Mouse (Mus musculus) splenic B cell, adult 2 months (primary cell): ENCODE results near the gene Wasf2.
"Not testable (repeated sequence)": the region's sequence is repeated elsewhere in the genome, so short reads cannot be mapped to it uniquely, and the experiment has no call there.

Source experiments
- DNase-seq: peaks from one replicate; pipeline ENCODE4 v3.0.0-alpha.2; 2011; ENCODE audit warnings: low read depth, low spot score
- H3K27me3 ChIP-seq: 2 replicates; pipeline ENCODE4 v1.6.1; 2012; ENCODE audit warnings: mild to moderate bottlenecking, low read length, moderate library complexity, mixed read lengths; ENCODE audit not compliant: control insufficient read depth, poor library complexity, insufficient read depth, severe bottlenecking
- H3K36me3 ChIP-seq: 2 replicates; pipeline ENCODE4 v1.6.1; 2012; ENCODE audit warnings: mild to moderate bottlenecking, low read length, moderate library complexity, mixed read lengths; ENCODE audit not compliant: control insufficient read depth, poor library complexity, insufficient read depth, severe bottlenecking

Gene Wasf2

GRCm38 (mm10) chr4:133092453-133092901, 37.8 kb upstream of the Wasf2 start:
- DNase-seq, result peak; percentile 80
- Histone ChIP-seq H3K27me3 (no peaks in the 10 kb centered on the region), H3K36me3 (no peaks in the 10 kb centered on the region)

GRCm38 (mm10) chr4:133093056-133093455, 37.2 kb upstream of the Wasf2 start:
- no peaks in the 10 kb centered on the region for H3K36me3 ChIP-seq
- no peak for DNase-seq

DNA sequence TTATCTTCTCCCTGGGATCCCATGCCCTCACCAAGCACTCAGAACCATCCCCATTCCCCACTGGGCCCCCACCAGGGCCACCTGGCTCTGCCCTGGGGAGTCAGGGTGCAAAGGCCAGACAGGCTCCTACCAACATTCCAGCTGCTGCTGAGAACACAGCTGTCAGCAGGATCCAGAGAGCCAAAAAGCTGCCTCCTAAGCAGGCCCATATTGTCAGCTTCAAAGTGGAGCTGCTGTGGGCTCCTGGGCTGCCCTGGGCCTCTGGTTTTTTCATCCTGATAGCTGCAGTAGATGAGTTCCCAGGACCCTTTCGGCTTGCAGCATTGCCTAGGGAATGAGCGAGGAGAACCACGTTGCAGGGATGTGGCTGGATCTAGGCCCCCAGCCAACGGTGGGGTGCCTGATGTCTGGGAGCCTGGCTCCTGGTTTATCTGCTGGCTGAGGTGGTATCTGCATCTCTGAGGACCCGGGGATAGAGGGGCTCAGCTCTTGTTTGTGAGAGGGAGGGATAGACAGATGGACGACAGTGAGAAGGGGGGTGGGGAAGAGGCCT, 36.7 kb upstream of the Wasf2 start:
- no peak for DNase-seq
- no peaks in the 10 kb centered on the region for H3K36me3 ChIP-seq
- no peaks in the 10 kb centered on the region for H3K27me3 ChIP-seq

More at GRCm38 (mm10) chr4:133093056-133093455, 37.2 kb upstream of the Wasf2 start:
- no peaks in the 10 kb centered on the region for H3K27me3 ChIP-seq

DNA sequence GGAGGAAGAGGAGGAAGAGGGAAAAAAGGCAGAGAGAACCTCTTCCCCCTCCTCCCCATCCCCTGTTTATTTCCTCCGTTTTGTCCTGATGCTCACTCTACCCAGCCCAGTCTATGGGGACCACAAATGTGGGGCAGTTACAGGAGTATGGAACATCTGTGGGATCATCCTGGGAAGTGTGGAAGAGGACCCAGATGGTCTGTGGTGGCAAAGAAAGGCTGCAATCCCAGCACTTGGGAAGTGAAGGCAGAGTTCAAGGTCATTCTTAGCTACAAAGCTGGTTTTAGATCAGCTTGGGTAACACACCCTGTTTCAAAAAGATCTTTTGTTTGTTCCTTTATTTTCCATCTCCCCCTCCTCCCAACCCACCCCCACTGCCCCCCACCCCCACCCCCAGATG, 36.0 kb upstream of the Wasf2 start:
- DNase-seq, result no peak

GRCm38 (mm10) chr4:133094936-133095733, 35.2 kb upstream of the Wasf2 start:
- no peaks in the 10 kb centered on the region for H3K36me3 ChIP-seq
- DNase-seq, result peak; percentile 46
- H3K27me3 ChIP-seq, result no peaks in the 10 kb centered on the region

More for the DNA sequence above, 36.0 kb upstream of the Wasf2 start:
- no peaks in the 10 kb centered on the region for H3K27me3 ChIP-seq
- no peaks in the 10 kb centered on the region for H3K36me3 ChIP-seq

DNA sequence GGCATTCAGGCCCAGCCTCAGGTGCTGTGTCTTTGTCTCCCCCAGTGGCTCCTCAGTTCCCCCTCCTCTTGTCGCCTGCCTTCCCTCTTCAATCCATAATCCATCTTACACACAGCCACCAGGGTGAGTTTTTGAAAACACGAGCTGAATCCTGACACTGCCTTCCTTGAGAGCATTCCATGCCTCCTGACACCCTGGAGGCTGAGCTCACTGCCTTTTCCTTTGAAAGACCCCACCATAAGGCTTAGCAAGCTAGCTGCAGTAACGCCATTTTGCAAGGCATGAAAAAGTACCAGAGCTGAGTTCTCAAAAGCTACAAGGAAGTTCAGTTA, 34.6 kb upstream of the Wasf2 start:
- not testable (repeated sequence) for DNase-seq, H3K27me3 ChIP-seq, H3K36me3 ChIP-seq

DNA sequence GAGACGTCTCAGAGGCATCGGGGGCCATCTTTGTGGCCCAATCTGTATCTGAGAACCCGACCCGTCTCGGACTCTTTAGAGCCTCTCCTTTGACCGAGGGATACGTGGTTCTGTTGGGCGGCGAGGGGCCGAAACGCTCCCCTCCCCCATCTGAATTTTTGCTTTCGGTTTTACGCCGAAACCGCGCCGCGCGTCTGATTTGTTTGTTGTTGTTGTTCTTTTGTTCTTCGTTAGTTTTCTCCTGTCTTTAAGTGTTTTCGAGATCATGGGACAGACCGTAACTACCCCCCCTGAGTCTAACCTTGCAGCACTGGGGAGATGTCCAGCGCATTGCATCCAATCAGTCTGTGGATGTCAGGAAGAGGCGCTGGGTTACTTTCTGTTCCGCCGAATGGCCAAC, 33.6 kb upstream of the Wasf2 start:
- DNase-seq, H3K36me3 ChIP-seq, H3K27me3 ChIP-seq: not testable (repeated sequence)

- Histone ChIP-seq H3K36me3 (0 out of 2 replicates have a peak, but pooled peaks cover 3% of the 10 kb centered on the region), H3K27me3 (no peaks in the 10 kb centered on the region)
- DNase-seq, result no peak
These were observed 28.6 kb upstream of the Wasf2 start for GRCm38 (mm10) chr4:133101751-133102150.

- Histone ChIP-seq H3K27me3 (no peaks in the 10 kb centered on the region), H3K36me3 (0 out of 2 replicates have a peak, but pooled peaks cover 3% of the 10 kb centered on the region)
- no peak for DNase-seq
These were observed 26.6 kb upstream of the Wasf2 start for GRCm38 (mm10) chr4:133103525-133104193.

DNA sequence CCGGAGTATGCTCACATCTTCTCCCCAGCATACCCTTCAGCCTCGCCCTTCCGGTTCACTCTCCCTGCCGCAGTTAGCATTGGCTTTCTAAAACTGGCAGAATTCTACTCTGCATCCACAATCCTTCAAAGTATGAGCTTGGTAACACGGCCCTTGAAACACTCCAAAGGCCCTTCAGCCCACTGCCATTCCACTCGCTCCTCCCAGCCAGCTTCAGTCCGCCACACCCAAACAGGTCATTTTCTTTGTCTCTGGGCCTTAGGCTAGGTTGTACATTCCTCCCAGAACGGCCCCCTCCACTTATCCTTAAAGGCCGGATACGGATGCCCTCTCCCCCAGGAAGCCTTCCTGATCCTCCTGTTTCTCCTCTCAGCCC, 26.1 kb upstream of the Wasf2 start:
- no peak for DNase-seq
- Histone ChIP-seq H3K27me3 (no peaks in the 10 kb centered on the region), H3K36me3 (0 out of 2 replicates have a peak, but pooled peaks cover 3% of the 10 kb centered on the region)

- DNase-seq, result no peak
- Histone ChIP-seq H3K36me3 (0 out of 2 replicates have a peak, but pooled peaks cover under 1% of the 10 kb centered on the region), H3K27me3 (no peaks in the 10 kb centered on the region)
These were observed 23.6 kb upstream of the Wasf2 start for GRCm38 (mm10) chr4:133106691-133107090.

DNA sequence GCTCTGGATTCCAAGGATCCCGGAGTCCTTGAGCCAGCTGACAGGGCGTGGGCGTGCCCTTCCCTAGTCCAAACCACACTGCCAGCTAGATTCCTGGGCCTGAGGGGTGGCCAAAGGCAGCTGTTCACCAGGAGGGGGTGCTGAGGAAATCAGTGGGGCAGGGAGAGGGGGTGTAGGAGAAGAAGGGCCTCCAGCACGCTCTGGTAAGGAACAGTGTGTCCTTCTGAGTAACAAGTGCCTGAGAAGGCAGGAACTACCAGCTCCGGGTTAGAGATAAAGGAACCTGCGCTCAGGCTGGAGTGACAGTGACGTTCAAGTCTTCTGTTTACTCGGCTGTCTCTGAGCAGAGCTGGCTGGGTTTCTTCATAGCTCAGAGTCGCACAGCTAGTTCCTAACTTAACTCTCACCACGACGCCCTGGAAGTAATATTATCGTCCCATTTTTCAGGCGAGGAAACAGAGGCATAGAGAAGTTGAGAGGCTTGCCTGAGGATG, 22.5 kb upstream of the Wasf2 start:
- no peak for DNase-seq
- no peaks in the 10 kb centered on the region for H3K27me3 ChIP-seq

GRCm38 (mm10) chr4:133108481-133109334, 21.6 kb upstream of the Wasf2 start:
- no peak for DNase-seq
- Histone ChIP-seq H3K27me3 (no peaks in the 10 kb centered on the region), H3K36me3 (no peaks in the 10 kb centered on the region)

More for the DNA sequence above, 22.5 kb upstream of the Wasf2 start:
- no peaks in the 10 kb centered on the region for H3K36me3 ChIP-seq

- peak; percentile 63 for DNase-seq
- no peaks in the 10 kb centered on the region for H3K36me3 ChIP-seq
- no peaks in the 10 kb centered on the region for H3K27me3 ChIP-seq
These were observed 20.9 kb upstream of the Wasf2 start for GRCm38 (mm10) chr4:133109335-133109801.
